Mouse (Mus musculus) frontal cortex, postnatal 36 days (tissue): Measurements from ENCODE around the gene Lurap1.

ENCODE experiments used
- DNase-seq, 2 experiments: peaks; one replicate each; pipeline ENCODE4 v3.0.0; 2022; ENCODE audit warnings: low spot score in 2 of 2

Gene Lurap1

GRCm38 (mm10) chr4:116160769-116161168 lies 9.6 kb upstream of the Lurap1 start:
- peak; percentile 81 to 90 for DNase-seq

- DNase-seq: peak in 1 of 2 experiments; percentile 63
Observed at GRCm38 (mm10) chr4:116159912-116160311, 8.8 kb upstream of the Lurap1 start.

GRCm38 (mm10) chr4:116157882-116158281 lies 6.7 kb upstream of the Lurap1 start:
- no peak for DNase-seq

DNA sequence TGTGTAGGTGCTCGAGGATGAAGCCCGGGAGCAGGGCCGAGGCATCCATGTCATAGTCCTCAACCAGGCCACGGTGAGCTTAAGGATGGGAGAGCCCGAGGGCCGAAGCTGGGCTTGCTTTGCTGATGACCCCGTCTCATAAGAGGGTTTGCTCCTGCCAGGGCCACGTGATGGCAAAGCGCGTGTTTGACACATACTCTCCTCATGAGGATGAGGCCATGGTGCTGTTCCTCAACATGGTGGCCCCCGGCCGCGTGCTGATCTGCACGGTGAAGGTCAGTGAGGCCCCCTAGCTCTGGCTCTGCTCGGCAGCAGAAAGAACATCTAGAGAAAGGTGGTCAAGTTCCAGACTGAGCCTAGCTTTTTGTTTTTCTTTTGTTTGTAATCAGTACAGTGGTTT lies 1.6 kb upstream of the Lurap1 start:
- DNase-seq: no peak

GRCm38 (mm10) chr4:116150862-116151221 lies 296 bp downstream of the Lurap1 start:
- DNase-seq: no peak

GRCm38 (mm10) chr4:116150156-116150861 lies 829 bp downstream of the Lurap1 start:
- peak in 1 of 2 experiments; percentile 30 for DNase-seq

- DNase-seq: peak in 1 of 2 experiments; percentile 34
Observed at GRCm38 (mm10) chr4:116149812-116150155, 1.4 kb downstream of the Lurap1 start.

DNA sequence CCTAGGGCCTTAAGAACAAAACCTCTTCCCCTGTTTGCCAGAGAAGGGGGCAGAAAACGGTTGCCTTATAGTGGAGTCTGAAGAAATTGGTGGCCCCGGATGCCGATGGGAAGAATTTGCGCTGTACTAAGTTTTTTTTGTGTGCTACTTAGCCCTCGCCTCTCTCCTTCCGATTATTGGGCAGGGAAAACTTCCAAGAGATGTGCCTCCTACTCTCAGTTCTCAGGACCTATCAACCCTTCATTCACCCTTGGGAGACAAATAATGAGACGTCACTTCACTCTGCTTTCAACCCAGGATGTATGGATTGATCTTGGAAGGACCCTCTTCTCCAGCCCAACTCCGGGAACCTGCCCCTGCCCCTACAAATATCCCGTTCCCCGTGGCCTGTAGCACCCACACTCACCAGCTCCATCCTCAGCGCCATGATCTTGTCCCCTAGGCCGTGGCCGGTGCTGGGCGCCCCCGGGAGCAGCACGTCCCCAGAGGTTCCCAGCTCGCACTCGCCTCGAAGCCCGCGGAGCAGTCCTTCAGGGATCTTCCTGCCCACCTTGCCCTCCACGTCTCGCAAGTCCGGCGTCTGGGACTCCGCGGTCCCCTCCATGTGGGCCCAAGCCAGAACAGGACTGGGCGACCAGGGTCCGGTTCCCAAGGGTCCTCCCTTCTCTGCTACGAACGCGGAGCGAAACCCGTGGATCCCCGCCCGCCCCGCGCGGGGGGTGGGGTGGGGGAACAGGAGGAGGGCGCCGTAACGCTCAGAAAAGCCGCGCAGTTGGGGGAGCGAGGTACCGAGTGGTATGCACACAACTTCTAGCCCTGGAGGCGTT lies 7.0 kb downstream of the Lurap1 start:
- peak; percentile 67 to 69 for DNase-seq

GRCm38 (mm10) chr4:116143317-116143811 lies 7.8 kb downstream of the Lurap1 start:
- no peak for DNase-seq

GRCm38 (mm10) chr4:116142269-116142668 lies 8.9 kb downstream of the Lurap1 start:
- no peak for DNase-seq

DNA sequence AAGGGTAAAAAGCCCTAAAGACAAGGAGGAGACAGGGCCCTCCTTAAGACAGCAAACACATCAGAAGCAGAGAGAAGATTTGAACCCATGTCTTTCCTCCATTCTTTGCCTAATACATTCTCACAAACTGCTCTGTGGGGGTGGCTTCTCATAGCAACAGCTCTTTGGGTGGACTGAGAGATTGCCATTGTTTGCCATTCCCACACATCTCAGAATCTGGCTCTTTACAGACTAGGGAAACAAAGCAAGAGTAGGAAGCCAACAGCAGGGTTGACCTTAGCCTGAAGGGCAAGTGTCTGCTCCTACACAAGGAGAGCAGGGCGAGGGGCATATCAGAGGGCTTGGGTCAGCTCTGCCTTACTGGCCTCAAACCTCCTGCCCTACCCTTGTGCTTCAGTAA lies 9.4 kb downstream of the Lurap1 start:
- DNase-seq: no peak

DNA sequence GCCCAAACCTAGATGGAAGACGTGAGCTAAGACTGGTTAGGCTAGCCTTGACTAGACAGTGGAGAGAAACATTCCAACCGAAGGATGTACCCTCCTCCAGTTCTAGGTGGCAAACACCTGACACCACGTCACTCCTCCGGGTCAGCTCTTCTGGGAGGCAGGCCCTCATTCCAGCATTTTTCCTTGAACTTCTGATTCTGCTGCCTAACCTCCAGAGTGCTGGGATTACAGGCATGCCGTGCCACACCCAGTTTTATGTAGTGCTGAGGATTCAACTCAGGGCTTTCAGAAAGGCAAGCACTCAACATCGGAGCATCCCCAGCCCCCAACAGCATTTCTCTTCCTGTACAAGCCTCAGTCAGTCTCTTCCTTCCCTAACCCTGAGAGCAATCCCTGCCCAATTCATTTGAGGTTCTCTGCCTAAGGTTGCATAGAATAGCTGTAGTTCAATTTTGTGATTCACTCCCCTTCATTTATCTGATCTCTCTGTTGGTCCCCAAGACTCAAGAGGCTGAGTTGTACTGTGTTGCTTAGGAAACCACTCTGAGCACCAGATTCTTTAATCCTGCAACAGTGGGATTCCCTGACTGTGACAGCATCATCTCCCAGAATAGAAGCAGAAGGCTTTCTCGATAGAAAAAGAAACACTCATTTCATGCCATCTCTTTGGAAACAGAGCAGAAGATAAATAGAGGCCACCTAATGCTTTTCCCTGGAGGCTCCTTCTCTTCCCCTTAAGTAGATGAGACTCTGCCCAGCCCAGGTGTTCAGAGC lies 10.2 kb downstream of the Lurap1 start:
- DNase-seq: peak in 1 of 2 experiments; percentile 51

DNA sequence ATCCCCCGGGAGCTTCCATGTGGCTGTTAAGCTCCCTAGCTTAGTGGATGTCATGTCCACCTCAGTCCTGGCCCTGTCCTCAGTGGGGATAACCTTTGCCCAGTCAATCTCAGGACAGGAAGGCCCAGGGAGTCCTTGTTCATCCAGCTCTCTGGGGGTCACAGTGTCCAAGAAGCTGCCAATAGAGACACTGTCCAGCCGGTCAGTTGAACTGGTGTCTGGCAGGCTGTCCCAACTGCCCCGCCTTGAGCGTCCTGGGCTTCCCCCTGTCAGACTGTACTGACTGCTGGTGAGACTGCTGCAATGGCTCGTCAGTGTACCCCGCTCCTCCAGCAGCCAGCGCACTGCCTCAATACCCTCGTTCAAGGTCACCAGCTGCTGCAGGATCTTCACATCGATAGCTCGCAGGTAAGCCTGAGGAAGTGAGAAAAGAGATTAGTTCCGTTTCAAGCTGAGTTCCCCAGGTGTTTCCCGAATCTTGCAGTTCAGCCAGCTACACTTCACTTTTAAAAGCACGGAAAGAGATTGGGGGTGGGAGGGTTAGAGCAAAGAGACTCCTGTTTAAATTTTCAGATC lies 13.6 kb downstream of the Lurap1 start:
- no peak for DNase-seq

DNA sequence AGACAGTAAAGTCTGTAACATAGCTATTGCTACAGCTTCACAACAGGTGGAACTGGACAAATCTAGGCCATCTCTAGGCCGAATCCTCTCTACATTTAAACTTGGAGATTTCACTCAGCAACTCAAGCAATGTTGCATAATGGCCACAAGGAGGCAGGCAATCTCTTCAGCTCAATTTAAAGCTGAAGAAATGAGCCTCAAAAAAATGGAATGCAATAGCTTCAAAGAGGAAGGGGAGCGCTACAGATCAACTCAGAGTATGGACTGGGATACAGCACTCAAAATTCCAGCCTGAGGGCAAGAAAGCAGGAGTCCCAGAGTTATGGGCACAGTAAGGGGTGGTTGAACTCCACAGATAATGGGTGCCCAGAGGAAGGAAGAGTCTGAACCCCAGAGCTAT lies 16.1 kb downstream of the Lurap1 start:
- DNase-seq: no peak

DNA sequence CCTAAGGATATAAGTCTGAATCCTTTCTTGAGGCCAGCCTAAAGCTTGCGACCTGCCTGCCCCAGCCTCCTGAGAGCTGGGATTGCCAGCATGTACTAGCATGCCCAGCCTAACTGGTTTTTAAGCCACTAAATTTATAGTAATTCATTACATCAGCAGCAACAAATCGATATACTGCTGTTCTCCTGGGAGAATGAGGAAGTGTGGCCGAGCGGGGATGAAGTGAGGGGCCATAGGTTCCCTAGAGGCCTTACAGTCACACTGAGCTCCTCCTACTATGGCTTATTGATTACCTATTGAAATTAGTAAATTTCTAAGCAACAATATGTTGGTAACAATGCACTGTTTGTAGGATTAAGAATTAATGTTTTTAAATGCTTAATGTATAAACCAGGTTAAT lies 18.0 kb downstream of the Lurap1 start:
- DNase-seq: no peak

- no peak for DNase-seq
Observed at GRCm38 (mm10) chr4:116127956-116128355, 23.2 kb downstream of the Lurap1 start.

- no peak for DNase-seq
Observed at GRCm38 (mm10) chr4:116125803-116126386, 25.2 kb downstream of the Lurap1 start.

GRCm38 (mm10) chr4:116123602-116124519 lies 27.3 kb downstream of the Lurap1 start, which contains the start of the genes Rad54l and Pomgnt1:
Gene Rad54l (minus strand): TSS chr4:116123690.
Gene Pomgnt1 (plus strand): TSS chr4:116123840.
- peak; percentile 72 to 75 for DNase-seq

- no peak for DNase-seq
Observed at GRCm38 (mm10) chr4:116122762-116123161, 28.4 kb downstream of the Lurap1 start.

DNA sequence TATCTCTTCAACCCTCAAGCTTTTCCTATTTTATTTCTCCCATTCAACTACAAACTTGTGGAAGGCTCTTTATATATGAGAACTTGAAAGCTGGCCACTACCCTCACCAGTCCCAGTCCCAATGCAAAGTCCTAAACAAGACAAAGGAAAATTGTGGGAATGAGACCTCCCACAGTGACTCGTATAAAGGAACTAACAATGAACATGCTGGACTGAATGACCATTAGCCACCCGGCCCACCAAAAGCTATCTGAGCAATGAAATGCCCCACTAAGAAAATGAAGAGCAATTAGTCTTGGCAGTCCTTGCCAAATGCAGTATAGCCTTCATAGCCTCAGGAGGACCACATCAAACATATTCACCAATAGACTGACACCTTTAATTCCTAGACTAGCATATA lies 39.7 kb downstream of the Lurap1 start:
- DNase-seq: no peak
